Comparison of ENCODE assay signal across 39 mouse cellular contexts in the genomic region with DNA sequence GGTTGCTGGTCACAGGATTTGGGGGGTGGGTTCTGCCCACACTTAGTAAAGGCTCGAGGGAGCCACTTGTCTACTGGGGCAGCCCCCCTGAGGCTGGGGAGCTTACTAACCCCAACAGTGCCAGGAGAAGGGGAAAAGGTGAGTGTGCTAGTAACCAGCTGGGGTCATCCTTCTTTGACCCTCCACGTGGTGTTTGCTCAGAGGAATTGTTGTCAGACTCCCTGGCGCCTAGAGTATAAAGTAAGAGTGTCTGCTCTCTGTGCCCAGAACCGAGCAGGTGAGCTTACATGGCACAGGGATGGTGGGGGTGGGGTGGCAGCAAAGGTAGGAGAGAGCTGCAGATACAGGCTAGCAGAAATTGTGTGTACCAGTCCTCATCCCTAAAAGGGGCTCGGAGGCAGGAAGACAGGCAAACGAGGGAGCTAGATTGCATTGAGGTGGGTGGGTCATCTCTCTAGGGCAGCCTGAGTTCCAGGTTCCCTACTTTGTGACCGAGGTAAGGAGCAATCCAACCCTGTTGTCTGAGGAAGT. TPM values are rescaled to one million over a fixed set of nuclear protein-coding genes. Genes with fewer than 3 reads are reported as not detected.
"Had no signal": no experiment of that assay in that cellular context is flagged by ENCODE, and none has a peak within 500 bp of the region (broad histone marks: within the 10 kb centered on the region; RNA-seq: fewer than 3 reads in every experiment).

Gene Apoa5, plus strand, starts transcription at position 291 of the 531 bp plus-strand sequence.

- H3K36me3 ChIP-seq: heart, embryonic 13.5 days; heart, embryonic 15.5 days; hindbrain, embryonic 13.5 days; hindbrain, embryonic 15.5 days; kidney, embryonic 15.5 days; limb, embryonic 13.5 days; limb, embryonic 15.5 days; liver, embryonic 13.5 days; liver, embryonic 15.5 days had no signal

- H3K4me3 ChIP-seq: gastrocnemius, adult 2 months; heart, adult 2 months; heart, embryonic 13.5 days; heart, embryonic 15.5 days; hindbrain, embryonic 13.5 days; hindbrain, embryonic 15.5 days; limb, embryonic 13.5 days; limb, embryonic 15.5 days; liver, embryonic 13.5 days; liver, embryonic 15.5 days had no signal

- DNase-seq: gastrocnemius, adult 2 months; gastrocnemius, postnatal 10 days; gastrocnemius, postnatal 25 days; heart, adult 2 months; heart, postnatal 14 days; heart, postnatal 36 days; kidney, adult 11 months; kidney, adult 2 months; kidney, adult 9 months; kidney, postnatal 14 days; kidney, postnatal 36 days; layer of hippocampus, adult 9-11 months; layer of hippocampus, postnatal 36 days; left cerebral cortex, postnatal 4 days; liver, embryonic 13.5 days had no signal

- ATAC-seq: hindbrain, postnatal 0 days; intestine, embryonic 16.5 days had no signal

- H3K9me3 ChIP-seq: heart, embryonic 13.5 days; heart, embryonic 15.5 days; hindbrain, embryonic 13.5 days; hindbrain, embryonic 15.5 days; kidney, embryonic 15.5 days; limb, embryonic 13.5 days; limb, embryonic 15.5 days; liver, embryonic 13.5 days; liver, embryonic 15.5 days had no signal

- H3K4me2 ChIP-seq: heart, embryonic 15.5 days; hindbrain, embryonic 15.5 days; liver, embryonic 13.5 days; liver, embryonic 15.5 days had no signal

- H3K27ac ChIP-seq: gastrocnemius, adult 2 months; heart, adult 2 months; heart, embryonic 13.5 days; heart, embryonic 15.5 days; hindbrain, embryonic 13.5 days; hindbrain, embryonic 15.5 days; hindbrain, postnatal 0 days; kidney, embryonic 15.5 days; kidney, postnatal 0 days; limb, embryonic 13.5 days; limb, embryonic 15.5 days; liver, embryonic 13.5 days; liver, embryonic 15.5 days had no signal

- H3K9ac ChIP-seq: heart, embryonic 13.5 days; heart, embryonic 15.5 days; hindbrain, embryonic 15.5 days; limb, embryonic 15.5 days; liver, embryonic 13.5 days; liver, embryonic 15.5 days had no signal

RNA-seq across cellular contexts. Expression of gene Apoa5, which starts in this region (rescaled TPM):
- total RNA-seq: gastrocnemius, adult 2 months; gastrocnemius, postnatal 10 days; gastrocnemius, postnatal 25 days; granulocyte monocyte progenitor cell, adult 5-6 weeks; heart, adult 2 months; heart, postnatal 14 days; heart, postnatal 36 days; hematopoietic stem cell, adult 5-6 weeks; layer of hippocampus, adult 18-20 months; layer of hippocampus, adult 8-10 months; layer of hippocampus, postnatal 14 days; layer of hippocampus, postnatal 36 days; left cerebral cortex, adult 18-20 months; left cerebral cortex, adult 8-10 months; left cerebral cortex, postnatal 10 days; left cerebral cortex, postnatal 25 days; left cerebral cortex, postnatal 4 days had no signal
- polyA plus RNA-seq: heart, adult 2 months; heart, embryonic 11.5 days; heart, embryonic 13.5 days; heart, embryonic 15.5 days; heart, postnatal 0 days; hindbrain, embryonic 11.5 days; hindbrain, embryonic 13.5 days; hindbrain, embryonic 15.5 days; hindbrain, postnatal 0 days; intestine, embryonic 14.5 days; kidney, adult 2 months; kidney, embryonic 15.5 days; limb, embryonic 13.5 days; limb, embryonic 15.5 days had no signal
